9 mouse cellular contexts compared by ENCODE assay signal in the genomic region with DNA sequence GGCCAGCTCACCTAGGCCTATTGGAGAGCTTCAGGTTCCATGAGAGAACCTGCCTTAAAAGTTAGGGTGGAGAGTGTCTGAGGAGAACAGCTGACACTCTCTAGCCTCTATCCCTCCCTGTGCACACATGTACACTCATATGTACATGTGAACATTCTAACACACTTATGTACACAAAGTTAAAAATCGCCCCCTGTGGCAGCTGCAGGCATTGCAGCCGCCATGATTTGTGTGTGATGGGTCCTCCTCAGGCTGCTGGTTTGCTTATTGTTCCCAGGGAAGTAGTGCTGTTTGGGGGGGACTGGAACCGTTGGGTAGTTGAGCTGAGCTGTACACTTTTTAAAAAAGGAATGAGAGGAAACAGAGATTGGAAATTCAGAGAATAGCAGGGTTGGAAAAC. TPM values are rescaled to one million over a fixed set of nuclear protein-coding genes. Genes with fewer than 3 reads are reported as not detected.
DNase-seq lines count a peak whose midpoint lies in the region; ATAC-seq and TF ChIP-seq lines count a peak whose summit lies in the region.
"Had no signal": no experiment of that assay in that cellular context is flagged by ENCODE, and none has a peak within 500 bp of the region (broad histone marks: within the 10 kb centered on the region; RNA-seq: fewer than 3 reads in every experiment).

No protein-coding gene starts in this region.

- H3K27me3 ChIP-seq in forebrain, embryonic 10.5 days (ENCODE audit: poor library complexity, severe bottlenecking), result 0 out of 2 replicates have a peak, but pooled peaks cover 2% of the 10 kb centered on the region
- H3K27me3 ChIP-seq in forebrain, embryonic 15.5 days, result no peaks in the 10 kb centered on the region
- H3K27me3 ChIP-seq in kidney, adult 2 months (replicated peaks; ENCODE audit: control insufficient read depth, insufficient read depth, low read length), result no peaks in the 10 kb centered on the region

- peak; percentile 56 for DNase-seq in forebrain, embryonic 10.5 days (ENCODE audit: extremely low spot score, low spot score)
- DNase-seq in right cerebral cortex, postnatal 10 days (ENCODE audit: low spot score in 2 of 2), result peak; percentile 50 to 63
- no peak for DNase-seq in right cerebral cortex, postnatal 25 days
- DNase-seq in cerebellum, postnatal 36 days, result peak; percentile 60 to 67
- DNase-seq in kidney, adult 2 months, result peak; percentile 36
- DNase-seq in lung, adult 2 months, result peak; percentile 36
- peak; percentile 18 to 64 for DNase-seq in spleen, postnatal 10 days (ENCODE audit: low spot score in 2 of 2)

- ATAC-seq in forebrain, embryonic 15.5 days (replicated peaks), result no peak

- WGBS in forebrain, embryonic 10.5 days, result 15% methylated on average over 3 of the region's 3 CpGs
- 12% methylated on average over 3 of the region's 3 CpGs for WGBS in forebrain, embryonic 15.5 days
- 13% methylated on average over 3 of the region's 3 CpGs for WGBS in kidney, adult 2 months
- 11% methylated on average over 3 of the region's 3 CpGs for WGBS in lung, adult 2 months

- TF ChIP-seq POLR2A in kidney, adult 2 months (IDR thresholded peaks at IDR 0.05; ENCODE audit: low read depth, low read length), result no peak
- no peak for TF ChIP-seq POLR2A in lung, adult 2 months (IDR thresholded peaks at IDR 0.05; ENCODE audit: borderline replicate concordance, extremely low read depth, low read depth, low read length)

- no peaks in the 10 kb centered on the region for H3K36me3 ChIP-seq in forebrain, embryonic 10.5 days (replicated peaks)
- H3K36me3 ChIP-seq in forebrain, embryonic 15.5 days, result no peaks in the 10 kb centered on the region
- no peaks in the 10 kb centered on the region for H3K36me3 ChIP-seq in kidney, adult 2 months (ENCODE audit: control insufficient read depth, insufficient read depth, low read length)

- H3K4me1 ChIP-seq in forebrain, embryonic 10.5 days, result peaks cover 2% of the 10 kb centered on the region
- H3K4me1 ChIP-seq in forebrain, embryonic 15.5 days, result no peaks in the 10 kb centered on the region
- H3K4me1 ChIP-seq in kidney, adult 2 months (ENCODE audit: control insufficient read depth, insufficient read depth, low read length), result no peaks in the 10 kb centered on the region
- H3K4me1 ChIP-seq in lung, adult 2 months (ENCODE audit: control insufficient read depth, insufficient read depth, low read length), result no peaks in the 10 kb centered on the region

- H3K9ac ChIP-seq in forebrain, embryonic 15.5 days (replicated peaks), result no peak overlapping the region

- no peak overlapping the region for H3K4me2 ChIP-seq in forebrain, embryonic 15.5 days (replicated peaks)

- no peaks in the 10 kb centered on the region for H3K9me3 ChIP-seq in forebrain, embryonic 10.5 days
- no peaks in the 10 kb centered on the region for H3K9me3 ChIP-seq in forebrain, embryonic 15.5 days

- TF ChIP-seq CTCF in kidney, adult 2 months (conservative IDR thresholded peaks at IDR 0.05; ENCODE audit: insufficient read depth, insufficient read length, low read depth, low read length), result peak; percentile 52
- TF ChIP-seq CTCF in lung, adult 2 months (IDR thresholded peaks at IDR 0.05; ENCODE audit: insufficient read depth, low read length), result peak; percentile 55

- H3K4me3 ChIP-seq in forebrain, embryonic 10.5 days, result no peak overlapping the region
- no peak overlapping the region for H3K4me3 ChIP-seq in forebrain, embryonic 15.5 days
- H3K4me3 ChIP-seq in kidney, adult 2 months (ENCODE audit: insufficient read depth, low read depth, low read length), result no peak overlapping the region
- no peak overlapping the region for H3K4me3 ChIP-seq in lung, adult 2 months (replicated peaks; ENCODE audit: extremely low read depth, low read depth, low read length)

- no peak overlapping the region for H3K27ac ChIP-seq in forebrain, embryonic 10.5 days
- no peak overlapping the region for H3K27ac ChIP-seq in forebrain, embryonic 15.5 days (replicated peaks)
- H3K27ac ChIP-seq in kidney, adult 2 months (ENCODE audit: insufficient read depth, low read depth, low read length), result no peak overlapping the region
- H3K27ac ChIP-seq: macrophage had no signal

RNA-seq across cellular contexts. Expression of gene Adamts2, which starts 14.1 kb away (rescaled TPM):
- polyA plus RNA-seq in forebrain, embryonic 10.5 days (2016; fragmentation: Nextera tagmentation; extraction: Ambion mirVana), result 0.19 and 0.60 TPM in 2 replicates
- 2.5 and 2.8 TPM in 2 replicates for polyA plus RNA-seq in forebrain, embryonic 15.5 days (2015; fragmentation: Nextera tagmentation; extraction: Ambion mirVana)
- polyA plus RNA-seq in kidney, adult 2 months (2012; rRNA removed), result 4.5 and 7.0 TPM in 2 replicates
- 27.4 and 32.8 TPM in 2 replicates for polyA plus RNA-seq in lung, adult 2 months (2012; rRNA removed)
- polyA plus RNA-seq: macrophage had no signal
